Mouse (Mus musculus) liver, embryonic 14 days (tissue): Measurements from ENCODE around the gene Prol1. TPM values are rescaled to one million over a fixed set of nuclear protein-coding genes. Genes with fewer than 3 reads are reported as not detected.

Experiments used
- polyA plus RNA-seq: library from polyadenylated mRNA; depleted of rRNA; stranded (reverse); fragments of >200 nt; gene quantifications from 2 replicates; pipeline ENCODE4 v1.2.3, GENCODE M21; 2012; rRNA removed

Prol1 gene
- not detected in 2 replicates for polyA plus RNA-seq

DNA sequence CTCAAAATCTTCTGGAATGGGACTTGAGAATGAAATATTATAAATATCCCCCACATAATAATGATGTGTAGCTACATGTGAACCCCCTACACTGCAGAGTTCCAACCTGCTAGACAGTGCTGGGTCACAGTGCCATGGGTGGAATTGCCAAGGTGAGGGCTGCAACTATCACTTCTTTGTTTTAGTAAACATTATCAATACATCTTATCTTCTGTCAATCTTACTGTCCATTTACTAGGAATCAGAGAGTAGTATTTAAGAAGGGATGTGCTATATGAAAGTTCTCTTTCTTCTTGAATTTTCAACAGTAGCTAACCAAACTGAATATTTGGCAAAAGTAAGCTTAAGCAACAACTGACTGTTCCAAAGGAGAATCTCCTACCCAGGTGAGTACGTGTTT lies at the start of gene Prol1:
Gene Prol1 (plus strand): TSS at position 301 of the 400 bp plus-strand sequence.

GRCm38 (mm10) chr5:88268619-88269018 lies 48.5 kb upstream of the Prol1 start, which contains the start of gene Gm7714:
Gm7714 (plus strand) TSS chr5:88268919.

GRCm38 (mm10) chr5:88375808-88376207 lies 58.7 kb downstream of the Prol1 start, which contains the start of gene Amtn:
Amtn (plus strand) TSS chr5:88376108.

Other genes starting within 250 kb of the Prol1 start
- gene Smr2, start 230.8 kb upstream of the Prol1 start, polyA plus RNA-seq = not detected in 2 replicates
- gene Gm11116, start 205.8 kb upstream of the Prol1 start, polyA plus RNA-seq = not detected in 2 replicates
- gene Gm11115, start 163.2 kb upstream of the Prol1 start, polyA plus RNA-seq = not detected in 2 replicates
- not detected in 2 replicates for gene Gm7714, start 48.4 kb upstream of the Prol1 start, polyA plus RNA-seq
- gene Amtn, start 58.8 kb downstream of the Prol1 start, polyA plus RNA-seq = not detected in 2 replicates
- gene Ambn, start 138.7 kb downstream of the Prol1 start, polyA plus RNA-seq = not detected in 2 replicates
- gene Enam, start 170.7 kb downstream of the Prol1 start, polyA plus RNA-seq = not detected in 2 replicates
- 0.07 and 0.09 TPM in 2 replicates for gene Jchain, start 210.6 kb downstream of the Prol1 start, polyA plus RNA-seq
- gene Utp3, start 237.2 kb downstream of the Prol1 start, polyA plus RNA-seq = 29.3 and 30.5 TPM in 2 replicates
- 4.6 and 5.3 TPM in 2 replicates for gene Rufy3, start 247.7 kb downstream of the Prol1 start, polyA plus RNA-seq